Mouse (Mus musculus): Measurements from ENCODE around the gene Gns. TPM values are rescaled to one million over a fixed set of nuclear protein-coding genes. Genes with fewer than 3 reads are reported as not detected.

Gns gene
- polyA plus RNA-seq, 3 experiments from 2014 or later: 4.2 to 12.1 (median 11.6) TPM

DNA sequence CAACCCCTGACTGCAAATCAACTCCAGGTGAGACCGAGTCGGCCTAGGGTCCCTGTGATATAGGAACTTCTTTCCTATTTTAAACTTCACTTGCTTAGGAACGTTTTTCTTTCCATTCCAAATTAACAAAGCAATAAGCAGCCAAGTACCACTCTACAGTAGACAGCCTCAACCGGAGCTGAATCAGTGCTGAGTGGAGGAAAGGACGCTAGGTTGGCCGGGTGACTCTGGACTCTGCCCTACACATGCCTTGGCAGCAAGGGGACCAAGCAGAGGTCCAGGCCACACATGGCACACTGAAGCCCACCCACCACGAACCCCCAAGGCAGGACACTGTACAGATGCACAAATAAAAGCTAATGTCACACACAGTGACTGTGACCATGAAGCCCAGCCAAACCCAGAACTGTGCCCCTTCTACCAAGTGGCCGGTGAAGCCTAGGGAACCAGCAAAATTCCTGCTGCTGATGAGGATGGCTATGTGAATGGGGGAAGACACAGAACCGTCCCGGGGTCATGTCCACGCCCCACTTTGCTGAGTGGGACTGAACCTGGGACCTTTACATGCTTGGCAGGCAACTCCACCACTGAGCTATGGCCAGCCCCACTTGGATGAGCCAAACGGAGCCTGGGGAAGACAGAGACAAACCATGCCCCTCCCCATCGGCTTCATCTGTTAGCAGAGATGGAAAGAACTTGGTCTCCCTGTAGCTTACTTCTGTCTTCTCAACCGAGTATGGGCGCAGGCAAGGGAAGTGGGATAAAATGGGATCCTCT lies 66.1 kb downstream of the Gns start:
- ATAC-seq: no peak

GRCm38 (mm10) chr10:121432041-121432634 lies 67.2 kb downstream of the Gns start:
- no peak for ATAC-seq

DNA sequence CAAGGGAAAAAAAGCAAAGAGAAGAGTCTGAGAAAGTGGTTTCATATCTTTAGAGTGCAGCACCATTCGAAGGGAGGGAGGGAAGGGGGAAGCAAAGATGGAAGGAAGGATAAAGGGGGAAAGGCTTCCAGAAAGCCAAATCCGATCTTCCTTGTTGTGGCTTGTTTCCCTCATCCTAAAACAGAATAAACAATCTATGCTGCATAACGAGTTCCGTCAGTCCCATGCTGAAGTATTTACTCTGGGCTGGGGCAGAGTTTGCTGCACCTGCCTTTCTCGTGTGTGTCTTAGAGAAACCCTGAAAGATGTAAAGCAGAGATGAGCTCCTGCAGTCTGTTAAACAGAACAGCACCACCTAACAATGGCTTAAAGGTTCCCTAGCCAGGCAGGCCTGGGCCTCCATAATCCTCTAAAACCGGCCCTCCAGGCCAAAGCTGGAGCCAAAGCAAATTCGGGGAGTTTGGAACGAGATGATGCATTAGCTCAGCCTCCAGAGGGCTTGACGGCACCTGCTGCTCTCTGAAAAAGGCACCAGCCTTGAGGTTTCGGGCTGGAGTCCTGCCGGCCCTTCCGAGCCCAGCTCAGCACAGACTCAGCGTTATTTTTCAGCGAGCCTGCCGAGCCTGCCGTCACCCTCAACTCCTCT lies 67.9 kb downstream of the Gns start:
- ATAC-seq: no peak

- ATAC-seq: no peak
Measured at GRCm38 (mm10) chr10:121434441-121435103, 69.7 kb downstream of the Gns start.

- ATAC-seq: no peak
Measured at GRCm38 (mm10) chr10:121435546-121436257, 70.8 kb downstream of the Gns start.

DNA sequence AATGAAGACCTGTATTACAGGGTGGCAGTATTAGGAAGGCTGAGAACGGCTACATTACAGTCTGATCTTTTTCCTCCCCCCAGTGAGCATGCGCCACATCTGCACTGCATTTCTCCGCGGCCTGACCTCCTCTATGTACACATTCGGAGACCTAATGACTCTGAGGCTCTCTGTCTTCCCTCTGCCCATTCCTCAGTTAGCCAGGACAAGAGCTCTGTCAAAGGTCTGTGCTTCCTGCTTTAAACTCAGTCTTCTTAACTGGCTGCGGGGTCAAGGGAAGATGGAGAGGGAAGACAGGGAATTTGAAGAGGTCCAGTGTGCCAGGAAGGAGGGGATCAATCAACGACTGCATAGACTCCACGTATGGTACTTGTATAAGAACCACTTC lies 71.4 kb downstream of the Gns start:
- ATAC-seq: no peak

GRCm38 (mm10) chr10:121436693-121437092 lies 71.8 kb downstream of the Gns start:
- no peak for ATAC-seq

DNA sequence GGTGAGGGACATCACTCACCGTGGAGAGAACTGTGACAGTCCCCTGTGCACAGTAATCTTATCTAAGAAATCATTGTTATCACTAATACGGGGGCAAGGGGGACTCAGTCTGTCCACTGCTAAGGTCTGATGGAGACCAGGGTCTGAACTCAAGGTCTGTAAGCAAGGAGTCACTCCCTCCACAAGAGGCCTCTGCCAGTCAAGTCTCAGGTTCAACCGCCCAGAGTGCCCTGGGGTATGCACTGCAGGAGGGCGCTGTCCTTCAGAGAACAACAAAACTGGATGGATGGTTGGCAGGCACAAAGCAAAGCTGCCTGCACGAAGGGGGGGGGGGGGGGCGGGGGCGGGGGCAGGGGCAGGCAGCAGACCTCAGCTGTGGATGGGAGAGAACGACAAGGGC lies 73.2 kb downstream of the Gns start:
- ATAC-seq: no peak

GRCm38 (mm10) chr10:121439310-121439731 lies 74.4 kb downstream of the Gns start:
- ATAC-seq: no peak

- no peak for ATAC-seq
Measured at GRCm38 (mm10) chr10:121443791-121444190, 78.9 kb downstream of the Gns start.

- ATAC-seq: no peak
Measured at GRCm38 (mm10) chr10:121444198-121444597, 79.3 kb downstream of the Gns start.

DNA sequence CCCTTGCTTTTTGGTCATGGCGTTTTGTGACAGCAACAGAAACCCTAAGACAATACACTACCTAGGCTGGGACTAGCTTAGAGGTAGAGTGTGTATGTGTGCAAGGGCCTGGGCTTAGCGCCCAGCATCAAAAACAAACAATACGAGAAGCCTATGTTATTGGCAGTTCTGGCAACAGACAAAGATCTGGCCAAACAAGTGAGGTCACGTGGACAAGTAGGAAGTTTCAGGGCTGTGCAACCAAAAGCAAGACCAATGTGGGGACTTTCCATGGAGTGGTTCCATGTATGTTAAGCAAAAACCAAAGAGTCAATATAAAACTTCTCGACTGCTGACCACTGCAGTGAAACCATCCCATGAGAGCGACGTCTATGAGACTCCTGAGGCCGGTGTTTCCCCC lies 80.9 kb downstream of the Gns start:
- ATAC-seq: no peak

Other genes with a start within 250 kb of the Gns start
- gene Tbc1d30, start 13.8 kb upstream of the Gns start, polyA plus RNA-seq (2017; shearing (Covaris generic)): 1 to 10 TPM; 3.3 to 7.0 (median 3.5) TPM
- 1 to 10 TPM; 6.1 to 6.8 (median 6.2) TPM for gene Rassf3, start 111.3 kb downstream of the Gns start, polyA plus RNA-seq (2017; shearing (Covaris generic))
- 10 to 100 TPM; 82.8 to 83.5 (median 83.2) TPM for gene Tbk1, start 221.7 kb downstream of the Gns start, polyA plus RNA-seq (2017; shearing (Covaris generic))

Data from inflammation-experienced regulatory T-cells, adult 6 months (primary cell).